Mouse (Mus musculus) layer of hippocampus, postnatal 14 days (tissue): ENCODE results near the gene Adam17. TPM values are rescaled to one million over a fixed set of nuclear protein-coding genes. Genes with fewer than 3 reads are reported as not detected.
A peak's percentile ranks its signal among the peaks of the same experiment; 100 is the strongest.
"Not testable (repeated sequence)": the region's sequence is repeated elsewhere in the genome, so short reads cannot be mapped to it uniquely, and the experiment has no call there.

Source experiments
- DNase-seq, 2 experiments: peaks; one replicate each; pipeline ENCODE4 v3.0.0; 2021 to 2022; ENCODE audit warnings: low spot score in 2 of 2, mixed read lengths in 1 of 2
- long read RNA-seq, 2 experiments: library from polyadenylated mRNA; stranded (forward); transcript quantifications; one replicate each; pipeline ENCODE4 v2.0.0; 2021
- total RNA-seq, 2 experiments: library from RNA; stranded (reverse); gene quantifications; 2 replicates each; pipeline ENCODE4 v1.2.3; 2021

The Adam17 gene
- 10 to 100 TPM; 22.8 to 26.3 TPM for total RNA-seq
- long read RNA-seq, experiment 1, full-length matches to known transcripts, result 5 of 7 reads
- long read RNA-seq, experiment 1, partial matches to known transcripts, result 0 of 7 reads
- long read RNA-seq, experiment 1, other reads (novel, unspliced or antisense), result 2 of 7 reads
- long read RNA-seq, experiment 2, full-length matches to known transcripts, result 10 of 17 reads
- long read RNA-seq, experiment 2, partial matches to known transcripts, result 1 of 17 reads
- long read RNA-seq, experiment 2, other reads (novel, unspliced or antisense), result 6 of 17 reads

GRCm38 (mm10) chr12:21373100-21373819 lies at the start of gene Adam17:
Gene Adam17 (minus strand): TSS chr12:21373632.
- peak; percentile 97 for DNase-seq

GRCm38 (mm10) chr12:21418621-21419131 lies 45.2 kb upstream of the Adam17 start:
- no peak for DNase-seq

- DNase-seq, result no peak
Observed at GRCm38 (mm10) chr12:21418083-21418482, 44.7 kb upstream of the Adam17 start.

- peak; percentile 95 to 97 for DNase-seq
Observed at GRCm38 (mm10) chr12:21417100-21418070, 44.0 kb upstream of the Adam17 start, which contains the start of gene Ywhaq. Gene Ywhaq (minus strand): TSS chr12:21417637.

- DNase-seq, result no peak
Observed at GRCm38 (mm10) chr12:21416506-21416905, 43.1 kb upstream of the Adam17 start.

GRCm38 (mm10) chr12:21410620-21411019 lies 37.2 kb upstream of the Adam17 start:
- DNase-seq, result no peak

- DNase-seq, result no peak
Observed at GRCm38 (mm10) chr12:21409651-21410050, 36.2 kb upstream of the Adam17 start.

GRCm38 (mm10) chr12:21408789-21409367 lies 35.4 kb upstream of the Adam17 start:
- DNase-seq, result no peak

- DNase-seq, result no peak
Observed at GRCm38 (mm10) chr12:21402771-21403170, 29.3 kb upstream of the Adam17 start.

- DNase-seq, result no peak
Observed at GRCm38 (mm10) chr12:21386201-21386600, 12.8 kb upstream of the Adam17 start.

- not testable (repeated sequence) for DNase-seq
Observed at GRCm38 (mm10) chr12:21378765-21379346, 5.4 kb upstream of the Adam17 start.

GRCm38 (mm10) chr12:21375376-21376157 lies 2.1 kb upstream of the Adam17 start:
- DNase-seq, result no peak

GRCm38 (mm10) chr12:21373820-21374475 lies 516 bp upstream of the Adam17 start:
- DNase-seq, result no peak

GRCm38 (mm10) chr12:21370035-21370611 lies 3.3 kb downstream of the Adam17 start:
- DNase-seq, result no peak

GRCm38 (mm10) chr12:21369087-21369410 lies 4.4 kb downstream of the Adam17 start:
- no peak for DNase-seq

- no peak for DNase-seq
Observed at GRCm38 (mm10) chr12:21368376-21369086, 4.9 kb downstream of the Adam17 start.

GRCm38 (mm10) chr12:21364624-21365435 lies 8.6 kb downstream of the Adam17 start:
- no peak for DNase-seq
